Mouse (Mus musculus): ENCODE measurements around the gene Atp5c1.

Atp5c1 gene

GRCm38 (mm10) chr2:10009671-10010254 lies 70.5 kb downstream of the Atp5c1 start:
- CTCF ChIA-PET, result interaction anchor here (0.7 to 2.0 kb wide), 7 partner anchors 24 to 1370 kb away, joined by 3 to 7 read pairs (median 4); partner anchors contain the start of gene 9230102O04Rik (in 1 of the 4)
- POLR2A ChIA-PET, result interaction anchor here in 1 of 4 experiments (0.8 to 1.6 kb wide), 2 partner anchors 11 to 24 kb away, joined by 3 to 5 read pairs; no protein-coding TSS in a partner anchor

- ChIA-PET CTCF (no interaction called here), POLR2A (interaction anchor here in 1 of 4 experiments (0.8 kb wide), 1 partner anchor 22 kb away, joined by 3 read pairs; no protein-coding TSS in a partner anchor)
These were observed 71.7 kb downstream of the Atp5c1 start for GRCm38 (mm10) chr2:10008593-10008992.
